Mouse (Mus musculus): ENCODE data around the gene Rilpl1. TPM values are rescaled to one million over a fixed set of nuclear protein-coding genes. Genes with fewer than 3 reads are reported as not detected.
"Not testable (repeated sequence)": the region's sequence is repeated elsewhere in the genome, so short reads cannot be mapped to it uniquely, and the experiment has no call there.

The Rilpl1 gene
- polyA plus RNA-seq, 1 experiment from 2014 or later: 14.6 TPM

- WGBS: 93% methylated on average over 5 of the region's 5 CpGs
- no peak for ATAC-seq (ENCODE audit: low FRiP score)
- no peak overlapping the region for H3K27ac ChIP-seq (replicated peaks)
- H3K9ac ChIP-seq (replicated peaks): no peak overlapping the region
- H3K4me1 ChIP-seq: no peaks in the 10 kb centered on the region
- H3K36me3 ChIP-seq: peaks cover 80% of the 10 kb centered on the region
- H3K4me3 ChIP-seq (replicated peaks): no peak overlapping the region
- H3K4me2 ChIP-seq: no peak overlapping the region
- H3K9me3 ChIP-seq (replicated peaks): no peaks in the 10 kb centered on the region
- no peaks in the 10 kb centered on the region for H3K27me3 ChIP-seq (replicated peaks)
These were observed 67.7 kb downstream of the Rilpl1 start for GRCm38 (mm10) chr5:124463462-124463861.

DNA sequence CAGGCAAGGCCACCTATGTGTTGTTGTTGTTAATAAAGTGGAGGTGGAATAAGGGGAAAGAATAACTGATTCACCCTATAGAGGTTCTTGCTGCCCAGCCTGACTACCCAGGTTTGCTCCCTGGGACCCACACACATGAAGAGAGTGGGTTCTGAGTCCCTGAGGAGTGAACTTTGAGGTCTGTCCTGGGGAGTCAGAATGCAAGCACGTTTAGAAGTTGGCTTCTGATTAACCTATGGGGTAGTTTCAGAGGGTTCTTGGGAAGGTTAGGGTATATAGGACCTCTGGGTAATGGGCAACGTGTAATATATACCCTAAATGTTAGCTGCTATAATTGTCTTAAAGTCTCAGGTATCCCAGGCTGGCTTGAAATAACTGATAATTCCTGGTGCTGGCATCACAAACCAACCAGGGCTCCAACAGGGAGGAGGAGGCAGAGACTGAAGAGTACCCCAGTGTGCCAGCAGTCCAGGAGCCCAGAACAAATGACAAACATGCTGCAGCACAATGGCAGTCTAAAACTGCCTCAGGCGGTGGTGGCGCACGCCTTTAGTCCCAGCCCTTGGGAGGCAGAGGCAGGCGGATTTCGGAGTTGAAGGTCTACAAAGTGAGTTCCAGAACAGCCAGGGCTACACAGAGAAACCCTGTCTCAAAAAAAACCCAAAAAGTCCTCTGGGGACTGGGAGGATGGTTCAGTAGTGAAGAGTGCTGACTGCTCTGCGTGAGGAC, 68.7 kb downstream of the Rilpl1 start:
- no peak overlapping the region for H3K9ac ChIP-seq (replicated peaks)
- no peak overlapping the region for H3K4me3 ChIP-seq (replicated peaks)
- no peaks in the 10 kb centered on the region for H3K4me1 ChIP-seq
- no peak for ATAC-seq (ENCODE audit: low FRiP score)
- no peak overlapping the region for H3K4me2 ChIP-seq
- no peak overlapping the region for H3K27ac ChIP-seq (replicated peaks)
- H3K27me3 ChIP-seq (replicated peaks): no peaks in the 10 kb centered on the region
- 84% methylated on average over 8 of the region's 8 CpGs for WGBS
- H3K9me3 ChIP-seq (replicated peaks): no peaks in the 10 kb centered on the region
- peaks cover 80% of the 10 kb centered on the region for H3K36me3 ChIP-seq

- WGBS: 94% methylated on average over 14 of the region's 14 CpGs
These were observed 70.3 kb downstream of the Rilpl1 start for GRCm38 (mm10) chr5:124460922-124461321.

GRCm38 (mm10) chr5:124456762-124457161, 74.4 kb downstream of the Rilpl1 start:
- Histone ChIP-seq H3K9ac (replicated peaks) (no peak overlapping the region), H3K9me3 (replicated peaks) (no peaks in the 10 kb centered on the region), H3K27ac (replicated peaks) (no peak overlapping the region), H3K4me3 (replicated peaks) (no peak overlapping the region), H3K36me3 (peaks cover 88% of the 10 kb centered on the region), H3K4me2 (no peak overlapping the region), H3K4me1 (no peaks in the 10 kb centered on the region), H3K27me3 (replicated peaks) (no peaks in the 10 kb centered on the region)
- ATAC-seq (ENCODE audit: low FRiP score): no peak
- WGBS: 97% methylated on average over 6 of the region's 6 CpGs

More at GRCm38 (mm10) chr5:124460922-124461321, 70.3 kb downstream of the Rilpl1 start:
- H3K27ac ChIP-seq (replicated peaks); H3K9me3 ChIP-seq (replicated peaks); H3K4me3 ChIP-seq (replicated peaks); H3K4me1 ChIP-seq; ATAC-seq (ENCODE audit: low FRiP score); H3K4me2 ChIP-seq; H3K9ac ChIP-seq (replicated peaks); H3K27me3 ChIP-seq (replicated peaks): not testable (repeated sequence)
- peaks cover 81% of the 10 kb centered on the region for H3K36me3 ChIP-seq

DNA sequence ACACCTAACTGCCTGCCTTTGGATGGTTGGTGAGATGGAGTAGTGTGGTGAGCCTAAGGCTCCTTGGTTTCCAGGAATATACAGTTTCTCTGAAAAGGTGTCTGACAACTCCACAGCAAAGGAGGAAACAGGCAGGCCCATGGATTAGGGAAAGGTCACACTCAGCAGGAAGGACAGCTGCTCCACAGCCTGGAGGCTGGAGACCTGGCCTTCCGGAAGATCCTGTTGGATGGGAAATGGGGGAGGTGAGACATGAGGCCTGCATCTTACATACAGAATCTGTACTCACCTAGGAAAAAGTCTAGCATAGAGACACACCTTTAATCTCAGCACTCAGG, 77.1 kb downstream of the Rilpl1 start:
- H3K27ac ChIP-seq (replicated peaks): no peak overlapping the region
- ATAC-seq (ENCODE audit: low FRiP score): no peak
- H3K4me2 ChIP-seq: no peak overlapping the region
- no peak overlapping the region for H3K4me3 ChIP-seq (replicated peaks)
- 85% methylated on average over 1 of the region's 1 CpGs for WGBS
- H3K9ac ChIP-seq (replicated peaks): no peak overlapping the region
- H3K9me3 ChIP-seq (replicated peaks): no peaks in the 10 kb centered on the region
- peaks cover 7% of the 10 kb centered on the region for H3K4me1 ChIP-seq
- H3K36me3 ChIP-seq: peaks cover 91% of the 10 kb centered on the region
- no peaks in the 10 kb centered on the region for H3K27me3 ChIP-seq (replicated peaks)

DNA sequence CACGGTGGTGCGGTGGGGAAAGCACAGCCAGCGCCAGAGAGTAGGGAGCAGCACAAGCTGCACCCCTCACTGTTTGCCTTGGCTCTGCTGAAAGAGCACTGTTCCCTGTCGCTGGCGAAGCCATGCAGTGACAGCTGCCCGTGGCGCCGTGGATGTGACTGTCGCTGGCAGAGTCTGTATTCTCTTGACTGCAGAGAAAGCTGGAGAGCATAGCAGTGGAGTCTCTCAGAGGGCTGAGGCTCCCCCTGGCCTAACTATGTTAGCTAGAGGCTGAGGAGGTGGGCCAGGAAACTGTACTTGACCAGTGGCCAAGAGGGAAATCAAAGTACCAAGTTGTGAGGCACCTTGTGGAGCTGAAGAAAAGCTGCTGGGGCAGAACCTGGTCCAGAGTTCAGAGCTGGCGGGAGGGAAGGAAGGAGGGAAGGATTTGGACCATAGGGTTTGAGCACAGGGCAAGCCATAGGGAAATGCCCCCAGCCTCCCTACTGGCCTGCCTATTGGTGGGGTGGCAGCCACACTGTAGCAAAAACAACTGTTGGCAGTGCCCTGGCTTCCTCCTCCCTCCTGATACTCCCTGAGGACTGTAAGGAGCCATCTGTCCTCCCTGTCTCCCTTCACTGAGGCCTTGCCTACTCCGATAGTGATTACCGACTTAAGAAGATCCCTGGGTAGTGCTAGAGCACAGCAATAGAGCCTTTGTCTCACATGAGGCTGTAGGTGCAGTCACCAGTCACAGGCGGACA, 77.7 kb downstream of the Rilpl1 start:
- Histone ChIP-seq H3K4me1 (peaks cover 12% of the 10 kb centered on the region), H3K27me3 (replicated peaks) (no peaks in the 10 kb centered on the region), H3K4me3 (replicated peaks) (no peak overlapping the region), H3K9me3 (replicated peaks) (no peaks in the 10 kb centered on the region), H3K27ac (replicated peaks) (no peak overlapping the region), H3K4me2 (no peak overlapping the region), H3K36me3 (peaks cover 91% of the 10 kb centered on the region), H3K9ac (replicated peaks) (no peak overlapping the region)
- ATAC-seq (ENCODE audit: low FRiP score): no peak
- WGBS: 85% methylated on average over 13 of the region's 13 CpGs

DNA sequence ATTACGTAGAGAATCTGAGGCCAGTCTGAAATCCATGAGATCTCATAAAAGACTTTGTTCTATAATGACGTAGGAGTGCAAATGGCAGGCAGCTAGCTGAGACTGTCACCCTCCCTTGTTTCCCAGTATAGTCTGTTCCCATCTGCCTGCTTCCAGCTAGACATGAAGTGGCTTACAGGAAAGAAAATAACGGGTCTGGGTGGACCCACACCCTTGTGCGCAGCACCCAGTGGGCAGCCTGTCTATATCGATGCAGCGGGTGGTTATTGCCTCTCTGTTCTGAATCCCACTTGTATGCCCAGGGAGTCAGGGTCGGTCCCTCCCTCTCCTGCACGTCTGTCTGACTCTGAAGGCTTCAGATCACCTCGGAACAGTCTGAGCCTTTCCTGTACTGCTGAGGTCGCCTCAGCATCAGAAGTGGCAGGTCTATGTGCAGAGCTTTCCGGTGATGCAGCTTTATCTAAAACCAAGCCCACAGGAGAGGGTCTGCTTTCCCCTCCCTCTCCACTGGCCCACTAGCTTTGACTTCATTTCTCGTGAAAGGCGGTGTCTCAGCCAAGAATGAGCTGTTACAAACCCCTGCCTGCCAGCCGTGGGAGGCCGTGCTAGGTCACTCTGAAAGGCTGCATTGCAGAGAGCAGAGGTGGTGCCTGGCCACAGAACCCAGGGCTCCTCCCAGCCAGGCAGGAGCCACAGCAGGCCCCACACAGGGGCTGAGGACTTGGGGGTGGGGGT, 78.5 kb downstream of the Rilpl1 start:
- no peak overlapping the region for H3K4me2 ChIP-seq
- no peaks in the 10 kb centered on the region for H3K9me3 ChIP-seq (replicated peaks)
- H3K36me3 ChIP-seq: peaks cover 89% of the 10 kb centered on the region
- 80% methylated on average over 15 of the region's 15 CpGs for WGBS
- peaks cover 15% of the 10 kb centered on the region for H3K4me1 ChIP-seq
- no peak overlapping the region for H3K4me3 ChIP-seq (replicated peaks)
- H3K9ac ChIP-seq (replicated peaks): no peak overlapping the region
- H3K27ac ChIP-seq (replicated peaks): no peak overlapping the region
- H3K27me3 ChIP-seq (replicated peaks): no peaks in the 10 kb centered on the region
- ATAC-seq (ENCODE audit: low FRiP score): no peak

DNA sequence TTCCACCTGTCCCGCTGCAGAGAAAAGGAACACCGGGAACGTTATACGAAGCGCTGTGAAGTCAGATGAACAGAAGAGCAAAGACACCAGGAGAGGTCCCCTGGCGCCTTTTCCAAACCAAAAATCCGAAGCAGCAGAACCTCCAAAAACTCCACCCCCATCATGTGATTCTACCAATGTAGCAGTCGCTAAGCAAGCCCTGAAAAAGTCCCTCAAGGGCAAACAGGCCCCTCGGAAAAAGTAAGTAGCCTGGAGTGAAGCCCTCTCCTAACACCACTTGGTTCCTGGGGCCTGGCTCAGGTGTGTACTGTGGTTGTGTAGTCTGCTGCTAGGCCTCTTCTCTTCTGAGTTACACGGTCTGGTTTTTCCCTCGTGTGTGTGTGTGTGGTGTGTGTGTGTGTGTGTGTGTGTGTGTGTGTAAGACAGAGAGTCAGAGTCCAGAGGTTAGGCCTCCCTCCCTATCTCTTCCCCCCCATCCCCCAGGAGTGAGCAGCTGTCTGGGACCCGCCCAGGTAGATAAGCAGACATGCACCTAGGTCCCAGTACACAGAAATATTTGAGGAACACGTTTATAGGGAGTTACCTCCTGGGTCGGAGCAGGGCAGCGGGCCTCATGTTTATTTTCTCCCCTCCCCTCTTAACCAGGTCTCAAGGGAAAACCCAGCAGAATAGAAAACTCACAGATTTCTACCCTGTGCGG, 80.4 kb downstream of the Rilpl1 start:
- ATAC-seq (ENCODE audit: low FRiP score): no peak
- H3K4me3 ChIP-seq (replicated peaks): no peak overlapping the region
- H3K9me3 ChIP-seq (replicated peaks): no peaks in the 10 kb centered on the region
- no peak overlapping the region for H3K27ac ChIP-seq (replicated peaks)
- peaks cover 77% of the 10 kb centered on the region for H3K36me3 ChIP-seq
- 92% methylated on average over 16 of the region's 16 CpGs for WGBS
- H3K27me3 ChIP-seq (replicated peaks): no peaks in the 10 kb centered on the region
- H3K4me2 ChIP-seq: no peak overlapping the region
- H3K4me1 ChIP-seq: peaks cover 33% of the 10 kb centered on the region
- no peak overlapping the region for H3K9ac ChIP-seq (replicated peaks)

DNA sequence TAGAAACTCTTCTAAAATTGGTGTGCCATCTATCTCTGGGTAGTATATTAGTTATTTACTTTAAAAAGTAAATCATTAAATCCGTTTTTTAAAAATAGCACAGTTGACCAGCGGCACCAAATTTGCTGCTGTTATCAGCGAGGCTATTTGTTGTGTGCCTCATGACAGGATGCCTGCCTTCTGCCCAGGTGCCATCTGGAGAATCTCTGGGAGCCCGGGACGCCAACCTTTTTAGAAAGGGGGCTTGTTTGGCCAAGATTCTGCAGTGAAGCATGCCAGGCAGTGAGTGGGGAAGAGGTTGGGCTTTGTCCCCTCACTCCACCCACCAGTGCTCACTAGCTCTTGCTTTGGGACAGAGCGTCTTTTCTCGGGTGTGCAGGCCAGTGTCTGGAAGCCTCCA, 81.1 kb downstream of the Rilpl1 start:
- peaks cover 72% of the 10 kb centered on the region for H3K36me3 ChIP-seq

DNA sequence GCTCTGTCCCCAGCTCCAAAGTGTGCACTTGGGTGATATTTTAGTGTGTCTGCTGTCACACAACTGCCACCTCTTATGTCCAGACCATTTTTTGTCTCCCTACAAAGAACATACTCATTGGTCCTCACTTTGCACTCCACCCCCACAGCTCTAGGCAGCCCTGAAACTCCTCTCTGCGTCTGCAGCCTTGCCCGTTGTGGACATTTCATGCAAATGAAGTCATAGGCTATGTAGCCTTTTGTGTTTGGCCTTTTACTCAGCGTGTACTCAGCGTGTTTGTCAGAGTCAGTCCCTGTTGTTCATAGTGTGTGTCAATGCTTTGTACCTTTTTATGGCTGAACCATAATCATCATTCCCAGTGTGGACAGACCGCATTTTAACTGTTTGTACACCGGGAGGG, 81.7 kb downstream of the Rilpl1 start:
- Histone ChIP-seq H3K27ac (replicated peaks) (no peak overlapping the region), H3K36me3 (peaks cover 68% of the 10 kb centered on the region), H3K9ac (replicated peaks) (no peak overlapping the region), H3K4me2 (no peak overlapping the region), H3K4me3 (replicated peaks) (no peak overlapping the region), H3K27me3 (replicated peaks) (no peaks in the 10 kb centered on the region), H3K4me1 (peaks cover 38% of the 10 kb centered on the region), H3K9me3 (replicated peaks) (no peaks in the 10 kb centered on the region)
- ATAC-seq (ENCODE audit: low FRiP score): no peak
- 62% methylated on average over 6 of the region's 6 CpGs for WGBS

More for the DNA sequence above, 81.1 kb downstream of the Rilpl1 start:
- Histone ChIP-seq H3K27me3 (replicated peaks) (no peaks in the 10 kb centered on the region), H3K4me1 (peaks cover 33% of the 10 kb centered on the region), H3K4me2 (no peak overlapping the region), H3K9me3 (replicated peaks) (no peaks in the 10 kb centered on the region), H3K4me3 (replicated peaks) (no peak overlapping the region), H3K27ac (replicated peaks) (no peak overlapping the region), H3K9ac (replicated peaks) (no peak overlapping the region)
- 84% methylated on average over 7 of the region's 7 CpGs for WGBS
- no peak for ATAC-seq (ENCODE audit: low FRiP score)

DNA sequence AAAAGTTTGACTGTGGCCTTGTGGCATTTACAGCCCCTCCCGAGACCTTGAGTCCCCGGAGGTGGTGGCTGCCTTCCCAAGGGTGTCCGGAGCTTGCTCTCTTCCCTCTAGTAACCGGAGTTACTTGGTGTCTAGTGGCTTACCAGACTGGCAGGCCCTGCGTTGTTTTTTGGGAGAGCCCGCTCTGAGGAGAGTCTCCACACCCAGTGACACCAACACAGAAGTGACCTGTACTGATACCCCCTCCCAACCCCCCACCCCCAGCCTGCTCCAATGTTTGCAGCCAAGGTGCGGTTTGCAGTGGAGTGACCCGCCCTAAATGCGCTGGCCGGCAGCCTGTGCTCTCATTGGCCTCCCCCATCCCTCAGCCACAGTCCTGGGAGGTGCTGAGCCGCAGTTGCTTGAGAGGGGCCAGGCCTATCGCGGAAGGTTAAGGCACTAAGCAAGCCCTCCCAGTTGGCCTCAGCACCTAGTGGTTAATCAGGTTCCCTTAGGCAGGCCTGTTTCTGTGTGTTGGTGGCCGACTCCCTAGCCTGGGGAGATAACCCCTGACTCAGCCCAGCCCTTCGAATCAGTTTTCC, 84.8 kb downstream of the Rilpl1 start:
- Histone ChIP-seq H3K27me3 (replicated peaks) (no peaks in the 10 kb centered on the region), H3K4me3 (replicated peaks) (peak overlapping the region; percentile 88), H3K36me3 (peaks cover 42% of the 10 kb centered on the region), H3K9ac (replicated peaks) (peak overlapping the region; percentile 97), H3K4me2 (peak overlapping the region; percentile 89), H3K4me1 (peaks cover 40% of the 10 kb centered on the region), H3K27ac (replicated peaks) (0 out of 2 replicates have a peak overlapping the region, but pooled peaks have one; percentile 84), H3K9me3 (replicated peaks) (no peaks in the 10 kb centered on the region)
- 3% methylated on average over 15 of the region's 15 CpGs for WGBS
- no peak for ATAC-seq (ENCODE audit: low FRiP score)
